Mouse (Mus musculus): ENCODE data around the gene Ppp6r3.

Gene Ppp6r3

DNA sequence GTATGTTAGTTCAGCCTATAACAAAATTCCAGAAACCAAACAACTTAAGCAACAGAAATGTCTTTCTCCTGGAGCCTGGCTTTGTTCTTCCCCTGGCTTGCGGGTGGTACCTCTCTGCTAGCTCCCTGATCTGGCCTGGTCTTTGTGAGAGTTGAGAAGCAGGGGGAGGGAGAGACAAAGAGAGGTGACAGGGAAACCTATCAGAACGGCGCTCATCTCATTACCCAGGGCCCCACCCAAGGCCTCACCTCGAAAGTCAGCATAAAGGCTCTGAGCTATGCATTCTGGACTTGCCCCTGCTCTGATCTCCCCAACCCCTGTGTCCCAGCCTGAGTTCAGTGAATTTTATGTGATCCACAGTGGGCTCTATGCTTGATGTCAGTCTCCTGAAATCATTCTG lies 140.9 kb downstream of the Ppp6r3 start:
- DNase-seq (ENCODE audit: extremely low read depth, low read depth), result no peak

- DNase-seq (ENCODE audit: extremely low read depth, low read depth), result no peak
These were observed 141.4 kb downstream of the Ppp6r3 start for GRCm38 (mm10) chr19:3434124-3434523.

GRCm38 (mm10) chr19:3431969-3432368 lies 143.6 kb downstream of the Ppp6r3 start:
- DNase-seq (ENCODE audit: extremely low read depth, low read depth), result no peak

DNA sequence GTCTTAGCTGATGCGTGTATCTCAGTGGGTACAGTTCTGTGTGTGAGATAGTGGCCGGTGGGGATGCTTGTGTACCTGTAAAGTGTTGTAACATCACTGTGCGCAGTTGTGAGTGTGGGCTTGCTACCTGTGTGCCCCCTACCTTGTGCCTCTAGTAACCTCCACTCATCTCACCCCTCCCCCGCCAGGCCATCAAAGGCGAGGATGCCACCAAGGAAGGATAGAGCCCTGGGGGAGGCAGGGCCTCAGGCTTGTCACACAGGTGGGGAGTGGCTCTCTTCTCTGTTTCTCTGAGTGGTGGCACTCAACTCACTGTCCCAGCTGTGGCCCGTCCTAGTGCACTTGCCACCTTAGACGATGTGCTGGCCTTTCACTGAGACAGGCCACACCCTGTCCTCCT lies 144.5 kb downstream of the Ppp6r3 start:
- no peak for DNase-seq (ENCODE audit: extremely low read depth, low read depth)

- no peak for DNase-seq (ENCODE audit: extremely low read depth, low read depth)
These were observed 146.3 kb downstream of the Ppp6r3 start for GRCm38 (mm10) chr19:3429156-3429816.

DNA sequence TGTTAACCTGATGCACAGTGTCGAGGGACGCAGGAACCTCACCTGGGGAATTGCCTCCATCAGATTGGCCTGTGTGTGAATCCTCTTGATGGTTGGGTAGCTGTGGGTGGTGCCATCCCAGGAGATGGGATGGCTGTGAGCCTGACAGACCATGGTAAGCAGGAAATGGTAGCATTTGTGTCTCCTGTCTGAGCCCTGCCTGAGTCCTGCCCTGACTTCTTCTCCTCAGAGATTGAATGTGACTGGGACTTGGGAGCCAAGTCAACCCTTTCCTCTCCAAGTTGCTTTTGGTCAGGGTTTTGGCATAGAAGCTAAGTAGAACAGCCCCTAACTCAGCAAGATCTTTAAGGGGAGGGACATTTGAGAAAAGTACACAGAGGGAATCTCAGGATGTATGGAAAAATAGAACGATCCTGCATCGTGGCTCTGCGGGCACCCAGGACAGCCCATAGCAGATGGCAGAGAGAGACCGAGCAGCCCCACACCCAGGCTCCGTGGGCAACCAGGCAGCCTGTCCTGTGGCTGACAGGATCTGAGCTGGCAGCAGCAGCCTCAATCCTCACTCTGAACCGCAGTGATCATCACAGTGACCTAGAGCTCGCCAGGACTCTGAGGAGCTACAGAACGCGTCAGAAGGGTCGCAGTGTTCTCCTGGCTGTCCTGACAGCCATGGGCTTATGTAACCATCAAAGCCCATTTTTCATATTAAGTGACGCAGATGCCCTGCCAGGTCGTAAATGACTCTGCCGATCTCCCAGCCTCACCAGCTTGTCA lies 147.3 kb downstream of the Ppp6r3 start:
- DNase-seq (ENCODE audit: extremely low read depth, low read depth), result no peak

- DNase-seq (ENCODE audit: extremely low read depth, low read depth), result no peak
These were observed 151.3 kb downstream of the Ppp6r3 start for GRCm38 (mm10) chr19:3424214-3424613.

DNA sequence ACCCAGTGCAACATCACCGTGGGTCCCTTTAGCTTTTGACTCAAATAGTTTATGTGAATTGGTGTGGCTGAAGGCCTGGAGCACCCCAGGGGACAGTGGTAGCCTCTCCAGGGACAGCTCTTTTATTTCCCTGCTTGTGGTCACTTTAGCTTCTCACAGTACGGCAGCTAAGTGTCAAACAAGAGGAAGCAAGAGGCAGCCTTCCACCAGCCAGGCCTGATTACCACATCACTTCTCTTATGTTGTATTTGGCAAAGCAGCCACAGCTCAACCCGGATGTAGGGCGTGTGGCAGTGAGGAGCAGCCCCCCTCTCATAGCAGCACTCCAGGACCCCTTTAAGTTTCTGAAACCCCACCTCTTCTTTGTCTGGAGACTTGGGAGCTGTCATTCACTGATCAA lies 152.6 kb downstream of the Ppp6r3 start:
- no peak for DNase-seq (ENCODE audit: extremely low read depth, low read depth)

- DNase-seq (ENCODE audit: extremely low read depth, low read depth), result no peak
These were observed 153.1 kb downstream of the Ppp6r3 start for GRCm38 (mm10) chr19:3422488-3422887.

- no peak for DNase-seq (ENCODE audit: extremely low read depth, low read depth)
These were observed 156.3 kb downstream of the Ppp6r3 start for GRCm38 (mm10) chr19:3419251-3419650.

- no peak for DNase-seq (ENCODE audit: extremely low read depth, low read depth)
These were observed 161.2 kb downstream of the Ppp6r3 start, which contains the start of gene Gal for GRCm38 (mm10) chr19:3414268-3414733. Gene Gal (minus strand): TSS chr19:3414544.

DNA sequence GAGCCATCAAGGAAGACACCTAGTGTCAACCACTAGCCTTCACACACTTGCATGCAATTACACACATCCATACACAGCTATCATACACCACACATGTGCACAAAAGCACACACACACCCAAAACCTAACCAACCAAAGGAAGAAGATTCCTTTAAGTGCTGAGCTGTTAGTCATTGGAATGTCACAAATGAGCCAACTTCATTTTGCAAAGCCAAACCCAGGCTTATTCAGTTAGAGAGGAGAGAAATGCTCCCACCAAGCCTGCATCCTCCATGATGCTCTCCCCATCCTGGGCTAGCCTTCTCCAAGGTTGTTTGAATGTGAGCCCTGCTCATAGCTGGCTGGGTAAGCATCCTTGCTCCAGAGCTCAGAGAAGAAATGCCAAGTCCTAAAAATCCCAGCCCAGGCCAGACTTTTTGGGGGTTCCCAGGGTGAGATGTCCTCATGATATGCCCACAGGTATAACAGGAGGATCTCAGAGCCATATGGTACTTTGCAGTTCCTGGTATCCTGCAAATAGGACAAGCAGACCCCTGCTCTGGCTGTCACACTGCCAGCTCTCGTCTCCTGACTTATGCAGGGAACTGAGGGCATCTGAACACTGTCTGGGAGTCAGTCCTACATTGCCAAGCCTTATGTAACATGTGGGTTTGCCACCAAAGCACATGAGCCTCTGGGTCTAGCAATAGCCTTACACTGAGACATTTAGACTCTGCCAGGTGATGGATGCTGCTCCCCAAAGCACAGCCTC lies 169.8 kb downstream of the Ppp6r3 start:
- DNase-seq (ENCODE audit: extremely low read depth, low read depth), result no peak
